Mouse (Mus musculus): ENCODE data around the gene Lrrc66. TPM values are rescaled to one million over a fixed set of nuclear protein-coding genes. Genes with fewer than 3 reads are reported as not detected.

Gene Lrrc66
- total and polyA plus RNA-seq, 3 experiments = 1.1 TPM; not detected in 1

- H3K9ac ChIP-seq (ENCODE audit: control insufficient read depth, low read depth, low read length, poor library complexity, severe bottlenecking) = peak overlapping the region; percentile 7; the same call in 1 of the 2 replicates
- TF ChIP-seq CHD2 (IDR thresholded peaks at IDR 0.05; ENCODE audit: low read length) = no peak
- TF ChIP-seq GABPA (IDR thresholded peaks at IDR 0.05; ENCODE audit: low read depth, low read length) = no peak
- no peak for TF ChIP-seq POLR2A (IDR thresholded peaks at IDR 0.05; ENCODE audit: control insufficient read depth in 1 of 2, insufficient read depth in 1 of 2, low read depth in 1 of 2, low read length in 2 of 2, poor library complexity in 1 of 2)
- TF ChIP-seq ELF1 (IDR thresholded peaks at IDR 0.05; ENCODE audit: low read depth, low read length) = no peak
- no peak for TF ChIP-seq ZNF384 (IDR thresholded peaks at IDR 0.05; ENCODE audit: low read depth, low read length)
- no peak for TF ChIP-seq KAT2A (conservative IDR thresholded peaks at IDR 0.05; ENCODE audit: low read depth, low read length)
- no peak for TF ChIP-seq MYB (IDR thresholded peaks at IDR 0.05; ENCODE audit: low read depth, low read length)
- TF ChIP-seq CTCF (IDR thresholded peaks at IDR 0.05 in 2 of 3, conservative IDR thresholded peaks at IDR 0.05 in 1 of 3; ENCODE audit: control insufficient read depth in 1 of 3, insufficient read depth in 1 of 3, low read depth in 2 of 3, low read length in 3 of 3, poor library complexity in 1 of 3, severe bottlenecking in 1 of 3) = no peak
- no peak for TF ChIP-seq MAZ (IDR thresholded peaks at IDR 0.05; ENCODE audit: low read depth, low read length)
- no peak for TF ChIP-seq MYC (IDR thresholded peaks at IDR 0.05; ENCODE audit: low read depth, low read length)
- TF ChIP-seq MAFK (IDR thresholded peaks at IDR 0.05; ENCODE audit: borderline replicate concordance, low read depth, low read length) = no peak
- no peak for TF ChIP-seq JUND (IDR thresholded peaks at IDR 0.05; ENCODE audit: low read depth, low read length)
- no peak for TF ChIP-seq RCOR1 (IDR thresholded peaks at IDR 0.05; ENCODE audit: low read depth, low read length)
- TF ChIP-seq HCFC1 (IDR thresholded peaks at IDR 0.05; ENCODE audit: low read depth, low read length) = no peak
- TF ChIP-seq TBP (IDR thresholded peaks at IDR 0.05; ENCODE audit: low read depth, low read length) = no peak
- no peak for TF ChIP-seq E2F4 (IDR thresholded peaks at IDR 0.05; ENCODE audit: borderline replicate concordance, low read depth, low read length)
- no peak for TF ChIP-seq TAL1 (IDR thresholded peaks at IDR 0.05; ENCODE audit: low read length)
- TF ChIP-seq ZC3H11A (IDR thresholded peaks at IDR 0.05; ENCODE audit: low read depth, low read length) = no peak
- no peak for TF ChIP-seq GATA1 (IDR thresholded peaks at IDR 0.05; ENCODE audit: low read depth, low read length)
- no peak for TF ChIP-seq POLR2AphosphoS2 (IDR thresholded peaks at IDR 0.05; ENCODE audit: low read length)
These were observed 18.1 kb upstream of the Lrrc66 start for GRCm38 (mm10) chr5:73650365-73650964.

GRCm38 (mm10) chr5:73647261-73647900 lies 15.1 kb upstream of the Lrrc66 start, which contains the start of gene Sgcb:
TSS of gene Sgcb (minus strand) at chr5:73647790.
- peak; percentile 78 for DNase-seq (ENCODE audit: low read depth, low spot score)
- Histone ChIP-seq H3K79me2 (ENCODE audit: control insufficient read depth, insufficient read depth, low read length, poor library complexity) (no peaks in the 10 kb centered on the region), H3K27me3 (ENCODE audit: control insufficient read depth in 1 of 2, insufficient read depth in 2 of 2, low read length in 2 of 2) (peaks cover 0 to 2% of the 10 kb centered on the region in 2 experiments; a peak in 1 of 4 replicates), H3K9ac (ENCODE audit: control insufficient read depth, low read depth, low read length, poor library complexity, severe bottlenecking) (peak within 1 kb of the TSS; percentile 69), H3K27ac (ENCODE audit: control insufficient read depth, low read depth, low read length) (no peak within 1 kb of the TSS), H3K4me1 (ENCODE audit: control insufficient read depth in 1 of 2, insufficient read depth in 2 of 2, low read length in 2 of 2) (0 out of 4 replicates have a peak, but pooled peaks cover 0 to 3% of the 10 kb centered on the region in 2 experiments), H3K4me3 (ENCODE audit: control insufficient read depth in 1 of 2, insufficient read depth in 1 of 2, low read depth in 2 of 2, low read length in 2 of 2) (peak within 1 kb of the TSS; percentile 71 to 89), H3K9me3 (replicated peaks; ENCODE audit: insufficient read depth, low read length) (no peaks in the 10 kb centered on the region), H3K36me3 (ENCODE audit: control insufficient read depth in 1 of 2, insufficient read depth in 2 of 2, low read length in 2 of 2) (peaks cover 0 to 2% of the 10 kb centered on the region in 2 experiments; a peak in 1 of 4 replicates)
- no peak for TF ChIP-seq ZMIZ1 (IDR thresholded peaks at IDR 0.05; ENCODE audit: low read depth, low read length)
- TF ChIP-seq RAD21 (IDR thresholded peaks at IDR 0.05; ENCODE audit: low read depth, low read length) = no peak
- TF ChIP-seq POLR2AphosphoS2 (IDR thresholded peaks at IDR 0.05; ENCODE audit: low read length) = no peak
- TF ChIP-seq KAT2A (conservative IDR thresholded peaks at IDR 0.05; ENCODE audit: low read depth, low read length) = no peak
- TF ChIP-seq E2F4 (IDR thresholded peaks at IDR 0.05; ENCODE audit: borderline replicate concordance, low read depth, low read length) = no peak
- no peak for TF ChIP-seq USF2 (IDR thresholded peaks at IDR 0.05; ENCODE audit: borderline replicate concordance in 1 of 2, insufficient read depth in 1 of 2, low read depth in 1 of 2, low read length in 2 of 2)
- no peak for TF ChIP-seq USF1 (IDR thresholded peaks at IDR 0.05; ENCODE audit: low read depth, low read length)
- no peak for TF ChIP-seq MYB (IDR thresholded peaks at IDR 0.05; ENCODE audit: low read depth, low read length)
- no peak for TF ChIP-seq CTCF (IDR thresholded peaks at IDR 0.05 in 2 of 3, conservative IDR thresholded peaks at IDR 0.05 in 1 of 3; ENCODE audit: control insufficient read depth in 1 of 3, insufficient read depth in 1 of 3, low read depth in 2 of 3, low read length in 3 of 3, poor library complexity in 1 of 3, severe bottlenecking in 1 of 3)
- peak; percentile 56 for TF ChIP-seq NELFE (IDR thresholded peaks at IDR 0.05; ENCODE audit: low read depth, low read length)
- peak; percentile 90 for TF ChIP-seq NRF1 (IDR thresholded peaks at IDR 0.05; ENCODE audit: insufficient read depth, low read depth, low read length, poor library complexity, severe bottlenecking)
- no peak for TF ChIP-seq MAZ (IDR thresholded peaks at IDR 0.05; ENCODE audit: low read depth, low read length)
- peak; percentile 48; the same call in 1 of the 2 replicates for TF ChIP-seq TCF12 (IDR thresholded peaks at IDR 0.05; ENCODE audit: low read depth, low read length)
- TF ChIP-seq POLR2A (IDR thresholded peaks at IDR 0.05; ENCODE audit: control insufficient read depth in 1 of 2, insufficient read depth in 1 of 2, low read depth in 1 of 2, low read length in 2 of 2, poor library complexity in 1 of 2) = peak; percentile 59 to 87; a peak in 3 of 4 replicates
- TF ChIP-seq CHD2 (IDR thresholded peaks at IDR 0.05; ENCODE audit: low read length) = no peak
- no peak for TF ChIP-seq CHD1 (IDR thresholded peaks at IDR 0.05; ENCODE audit: low read depth, low read length)

More at GRCm38 (mm10) chr5:73650365-73650964, 18.1 kb upstream of the Lrrc66 start:
- H3K4me3 ChIP-seq (ENCODE audit: control insufficient read depth in 1 of 2, insufficient read depth in 1 of 2, low read depth in 2 of 2, low read length in 2 of 2) = peak overlapping the region; percentile 45 to 54
- 0 out of 4 replicates have a peak, but pooled peaks cover 0 to 3% of the 10 kb centered on the region in 2 experiments for H3K4me1 ChIP-seq (ENCODE audit: control insufficient read depth in 1 of 2, insufficient read depth in 2 of 2, low read length in 2 of 2)
- H3K79me2 ChIP-seq (ENCODE audit: control insufficient read depth, insufficient read depth, low read length, poor library complexity) = no peaks in the 10 kb centered on the region
- H3K9me3 ChIP-seq (replicated peaks; ENCODE audit: insufficient read depth, low read length) = no peaks in the 10 kb centered on the region
- H3K36me3 ChIP-seq (ENCODE audit: control insufficient read depth in 1 of 2, insufficient read depth in 2 of 2, low read length in 2 of 2) = peaks cover 0 to 2% of the 10 kb centered on the region in 2 experiments; a peak in 1 of 4 replicates
- peak; percentile 24 for DNase-seq (ENCODE audit: low read depth, low spot score)
- H3K27ac ChIP-seq (ENCODE audit: control insufficient read depth, low read depth, low read length) = no peak overlapping the region
- H3K27me3 ChIP-seq (ENCODE audit: control insufficient read depth in 1 of 2, insufficient read depth in 2 of 2, low read length in 2 of 2) = peaks cover 4 to 5% of the 10 kb centered on the region in 2 experiments; a peak in 2 of 4 replicates
